Mouse (Mus musculus): ENCODE results near the gene Ddx54.

Gene Ddx54

DNA sequence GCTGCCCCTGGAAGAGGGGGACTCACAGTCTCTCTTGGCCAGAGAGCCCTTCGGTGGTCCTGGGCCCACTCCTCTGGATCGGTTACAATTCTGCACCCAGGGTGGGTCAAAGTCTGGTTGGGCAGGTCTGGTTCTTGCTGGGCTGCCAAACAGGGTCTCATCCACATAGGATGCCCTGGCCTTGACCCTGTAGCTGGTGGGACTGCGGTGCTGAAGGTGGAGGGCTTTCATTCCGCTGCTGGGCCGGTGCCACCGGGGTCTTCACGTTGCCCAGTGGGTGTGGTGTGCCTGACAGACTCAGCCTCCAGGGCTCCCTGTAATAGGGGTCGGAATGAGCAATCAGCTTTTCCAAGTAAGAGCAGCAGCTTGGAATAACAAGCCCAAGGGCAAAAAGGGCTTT is 1.1 kb upstream of the Ddx54 start:
- DNase-seq (ENCODE audit: low spot score): no peak

DNA sequence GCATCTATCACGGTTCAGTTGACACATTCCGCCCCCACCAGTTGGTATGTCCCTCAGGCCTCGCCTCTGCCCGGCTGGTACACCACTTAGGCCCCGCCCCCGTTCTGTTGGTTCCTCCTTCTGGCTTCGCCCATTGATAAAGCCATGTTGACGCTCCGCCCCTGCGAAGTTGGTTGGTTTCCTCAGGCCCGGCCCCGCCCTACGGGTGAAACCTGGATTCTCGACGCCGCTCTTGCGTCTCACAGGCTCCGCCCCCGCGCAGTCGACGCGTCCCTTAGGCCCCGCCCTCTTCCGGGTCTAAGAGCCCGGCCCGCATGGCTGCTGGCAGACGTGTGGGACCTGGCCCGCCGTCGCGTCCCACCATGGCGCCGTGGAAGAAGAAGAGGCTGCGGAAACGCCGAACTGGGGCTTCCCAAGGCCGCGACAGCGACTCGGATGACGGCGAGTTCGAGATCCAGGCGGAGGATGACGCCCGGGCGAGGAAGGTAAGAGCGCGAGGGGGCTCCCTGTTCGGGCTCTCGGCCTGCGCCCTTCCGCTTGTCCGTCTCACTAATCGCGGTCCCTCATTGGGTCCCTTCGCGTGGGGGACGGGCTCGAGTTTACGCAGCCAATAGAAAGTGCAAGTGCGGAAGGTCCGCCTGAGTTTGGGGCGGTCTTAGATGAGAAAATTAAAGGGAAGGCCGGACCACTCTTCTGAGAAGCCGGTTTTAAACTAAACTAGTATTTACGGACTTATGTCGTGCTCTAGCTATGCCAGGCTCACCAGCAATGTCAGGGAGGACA is 474 bp downstream of the Ddx54 start:
- peak; percentile 100 for DNase-seq (ENCODE audit: low spot score)

DNA sequence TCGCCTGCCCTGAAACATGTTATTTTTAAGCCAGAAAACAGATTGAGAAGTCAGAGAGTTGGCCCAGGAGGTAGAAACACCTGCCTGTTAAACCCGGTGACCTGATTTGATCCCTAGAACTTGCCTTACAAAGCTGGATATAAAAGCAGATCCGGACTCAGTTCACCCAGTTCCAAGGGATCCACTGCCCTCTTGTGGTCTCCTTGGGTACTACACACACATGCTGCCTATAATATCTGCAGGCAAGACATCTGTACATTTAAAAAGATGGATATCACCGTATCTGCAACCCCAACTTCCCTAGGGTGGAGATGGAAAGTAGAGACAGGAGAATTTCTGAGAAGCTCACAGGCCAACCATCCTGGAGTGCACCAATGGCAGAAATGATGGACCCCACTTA is 3.4 kb downstream of the Ddx54 start:
- DNase-seq (ENCODE audit: low spot score): peak; percentile 65

DNA sequence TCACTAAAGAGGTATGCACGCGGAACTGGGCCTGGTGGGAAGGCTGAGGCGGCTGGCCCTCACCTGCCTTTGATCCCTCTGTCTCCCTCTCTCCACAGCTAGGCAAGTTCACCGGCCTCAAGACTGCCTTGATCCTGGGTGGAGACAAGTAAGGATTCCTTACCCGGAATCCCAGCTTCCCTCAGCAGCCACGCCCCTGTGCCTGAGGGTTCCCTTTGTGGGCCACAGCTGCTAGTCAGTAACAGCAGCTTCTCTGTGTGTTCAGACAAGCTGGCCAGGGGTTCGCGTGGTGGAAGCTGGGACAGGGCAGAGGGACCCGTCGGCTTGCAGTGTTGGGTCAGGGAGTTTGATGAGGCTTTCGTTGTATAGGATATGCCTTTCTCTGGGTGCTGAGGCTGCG is 6.2 kb downstream of the Ddx54 start:
- no peak for DNase-seq (ENCODE audit: low spot score)

DNA sequence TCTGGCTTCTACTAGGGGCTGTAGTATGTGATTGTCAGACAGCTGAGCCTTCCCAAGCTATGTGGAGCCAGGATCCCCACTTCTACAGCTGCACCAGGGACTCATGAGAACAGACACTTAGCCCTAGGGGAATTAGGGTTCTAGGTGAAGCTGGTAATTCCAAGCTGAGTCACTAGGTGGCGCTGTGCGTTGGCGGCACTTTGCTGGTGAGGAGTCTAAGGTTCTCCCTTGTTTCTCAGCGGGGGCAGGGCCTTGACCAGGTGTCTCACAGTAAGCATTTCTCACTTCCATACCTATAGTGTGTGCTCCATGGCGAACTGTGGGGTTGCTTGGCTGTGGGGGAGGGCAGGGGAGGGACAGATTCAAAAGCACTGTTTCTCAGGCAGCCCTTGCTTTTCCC is 6.7 kb downstream of the Ddx54 start:
- peak; percentile 78 for DNase-seq (ENCODE audit: low spot score)

DNA sequence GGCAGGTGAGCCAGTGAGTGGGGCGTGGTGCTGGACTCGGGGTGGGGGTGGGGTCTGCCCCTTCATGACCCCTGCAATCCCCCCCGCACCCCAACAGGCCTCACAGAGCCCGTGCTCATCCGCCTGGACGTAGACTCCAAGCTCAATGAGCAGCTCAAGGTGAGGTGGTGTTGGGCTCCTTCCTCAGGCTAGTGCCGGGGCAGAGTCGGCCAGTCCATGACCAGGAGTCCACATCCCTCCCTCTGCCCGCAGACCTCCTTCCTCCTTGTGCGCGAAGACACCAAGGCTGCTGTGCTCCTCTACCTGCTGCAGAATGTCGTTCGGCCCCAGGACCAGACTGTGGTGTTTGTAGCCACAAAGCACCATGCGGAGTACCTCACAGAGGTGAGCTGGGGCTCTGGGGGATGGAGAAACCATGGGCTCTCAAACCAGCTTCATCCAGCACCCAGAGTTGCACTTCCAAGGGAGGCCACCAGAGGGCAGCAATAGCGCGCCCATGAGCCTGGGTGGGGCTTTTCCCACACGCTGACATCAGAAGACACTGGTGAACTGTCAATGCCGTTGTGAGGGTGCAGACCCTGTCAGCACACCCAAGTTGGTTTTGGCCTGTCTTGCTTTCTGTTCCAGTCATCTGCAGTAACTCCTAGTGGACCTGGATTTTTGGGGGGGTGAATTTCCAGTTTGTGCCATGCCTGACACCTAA is 8.0 kb downstream of the Ddx54 start:
- peak; percentile 89 for DNase-seq (ENCODE audit: low spot score)

DNA sequence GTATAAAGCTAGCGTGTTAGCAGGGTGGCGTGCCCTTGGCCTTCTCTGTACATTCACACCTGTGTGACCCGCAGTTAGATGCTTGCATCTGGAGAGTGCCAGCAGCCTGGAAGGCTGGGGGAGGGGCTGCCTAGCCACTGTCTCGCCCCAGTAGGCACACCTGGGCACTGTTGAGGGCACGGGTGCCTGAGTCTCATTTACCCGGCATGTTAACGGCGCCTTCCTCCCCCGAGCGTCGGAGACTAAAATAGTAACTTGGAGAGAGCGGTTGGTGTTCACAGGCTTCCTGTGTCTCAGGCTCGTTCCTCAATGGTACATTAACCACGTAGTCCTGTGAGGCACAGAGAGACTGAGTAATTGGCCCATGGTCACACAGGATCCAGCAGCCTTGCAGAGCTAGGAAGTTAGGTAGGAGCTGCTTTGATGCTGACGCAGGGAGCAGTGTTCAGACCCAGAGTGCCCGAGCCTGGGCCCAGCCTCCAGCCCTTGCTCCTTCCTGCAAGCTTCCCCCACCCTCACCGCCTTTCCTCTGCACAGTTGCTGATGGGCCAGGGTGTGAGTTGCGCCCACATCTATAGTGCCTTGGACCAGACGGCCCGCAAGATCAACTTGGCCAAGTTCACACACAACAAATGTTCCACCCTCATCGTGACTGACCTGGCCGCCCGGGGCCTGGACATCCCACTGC is 8.7 kb downstream of the Ddx54 start:
- no peak for DNase-seq (ENCODE audit: low spot score)

DNA sequence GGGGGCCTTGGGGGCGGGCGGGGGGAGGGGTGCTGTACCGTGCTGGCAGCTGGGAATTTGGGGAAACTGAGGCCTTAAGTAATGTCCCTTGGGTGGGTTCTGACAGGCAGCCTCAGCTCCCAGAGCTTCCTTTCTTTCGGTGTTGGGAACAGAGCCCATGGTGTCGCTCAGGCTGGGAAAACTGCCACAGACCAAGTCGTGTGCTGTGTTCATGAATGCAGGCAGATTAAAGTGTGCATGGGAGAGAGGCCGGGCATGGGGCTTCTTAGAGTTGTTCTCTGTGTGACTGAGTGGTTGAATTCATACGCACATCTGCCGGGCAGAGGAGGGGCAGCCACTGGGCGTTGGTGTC is 9.3 kb downstream of the Ddx54 start:
- DNase-seq (ENCODE audit: low spot score): no peak

DNA sequence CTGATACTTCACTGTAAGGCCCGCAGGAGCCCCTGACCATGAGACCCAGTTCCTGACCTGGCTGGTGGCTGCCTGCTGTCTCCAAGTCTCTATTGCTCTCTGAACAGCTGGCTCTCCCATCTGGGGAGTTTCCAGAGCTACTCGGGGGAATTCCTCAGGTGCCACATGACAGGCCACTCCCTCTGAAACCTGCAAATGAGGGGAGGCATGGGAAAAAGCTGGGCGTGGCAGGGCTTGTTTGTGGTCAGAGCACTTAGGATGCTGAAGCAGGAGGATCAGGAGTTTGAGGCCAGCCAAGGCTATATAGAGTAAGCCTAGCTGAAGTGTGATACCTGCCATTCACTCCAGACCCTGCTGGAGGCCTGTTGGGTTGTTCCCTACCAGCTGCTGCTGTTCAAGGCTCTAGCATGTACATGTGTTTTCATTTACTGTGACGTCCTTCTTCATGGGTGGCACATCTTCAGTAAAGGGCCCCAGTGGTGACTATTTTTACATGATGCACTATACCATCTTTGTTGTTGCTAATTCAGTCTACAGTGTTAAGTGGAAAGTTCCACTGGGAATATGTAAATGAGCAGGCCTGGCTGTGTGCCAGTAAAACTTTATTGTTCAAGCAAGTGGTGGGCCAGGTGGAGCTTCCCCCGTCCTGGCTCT is 9.8 kb downstream of the Ddx54 start:
- DNase-seq (ENCODE audit: low spot score): no peak

DNA sequence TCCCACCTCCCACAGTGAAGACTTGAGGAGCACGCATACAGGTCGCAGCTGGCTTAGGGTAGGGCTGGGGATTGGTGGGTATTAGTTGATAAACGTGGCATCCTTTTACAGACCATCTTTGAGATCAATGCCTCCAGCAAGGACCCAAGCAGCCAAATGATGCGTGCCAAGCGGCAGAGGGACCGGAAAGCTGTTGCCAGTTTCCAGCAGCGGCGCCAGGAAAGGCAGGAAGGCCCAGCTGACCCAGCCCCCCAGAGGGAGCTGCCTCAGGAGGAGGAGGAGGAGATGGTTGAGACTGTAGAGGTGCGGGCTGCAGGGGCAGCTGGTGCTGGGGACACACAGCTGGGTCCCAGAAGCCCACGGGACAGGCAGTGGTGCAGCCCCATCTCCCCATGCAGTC is 11.9 kb downstream of the Ddx54 start:
- no peak for DNase-seq (ENCODE audit: low spot score)

DNA sequence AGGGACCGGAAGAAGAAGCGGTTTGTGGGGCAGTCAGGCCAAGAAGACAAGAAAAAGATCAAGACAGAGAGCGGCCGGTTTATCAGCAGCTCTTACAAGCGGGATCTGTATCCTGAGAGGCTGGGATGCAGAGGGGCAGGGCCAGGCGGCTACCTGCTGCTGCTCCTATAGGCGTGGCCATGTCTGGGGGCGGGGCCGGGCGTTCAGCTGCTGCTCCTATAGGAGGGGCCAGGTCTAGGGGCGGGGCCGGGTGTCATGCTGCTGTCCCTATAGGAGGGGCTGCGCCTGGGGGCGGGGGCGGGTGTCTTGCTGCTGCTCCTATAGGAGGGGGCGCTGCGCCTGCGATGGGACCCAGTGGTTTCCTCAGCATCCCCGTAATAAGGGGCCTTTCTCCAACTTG is 13.9 kb downstream of the Ddx54 start:
- DNase-seq (ENCODE audit: low spot score): peak; percentile 61

DNA sequence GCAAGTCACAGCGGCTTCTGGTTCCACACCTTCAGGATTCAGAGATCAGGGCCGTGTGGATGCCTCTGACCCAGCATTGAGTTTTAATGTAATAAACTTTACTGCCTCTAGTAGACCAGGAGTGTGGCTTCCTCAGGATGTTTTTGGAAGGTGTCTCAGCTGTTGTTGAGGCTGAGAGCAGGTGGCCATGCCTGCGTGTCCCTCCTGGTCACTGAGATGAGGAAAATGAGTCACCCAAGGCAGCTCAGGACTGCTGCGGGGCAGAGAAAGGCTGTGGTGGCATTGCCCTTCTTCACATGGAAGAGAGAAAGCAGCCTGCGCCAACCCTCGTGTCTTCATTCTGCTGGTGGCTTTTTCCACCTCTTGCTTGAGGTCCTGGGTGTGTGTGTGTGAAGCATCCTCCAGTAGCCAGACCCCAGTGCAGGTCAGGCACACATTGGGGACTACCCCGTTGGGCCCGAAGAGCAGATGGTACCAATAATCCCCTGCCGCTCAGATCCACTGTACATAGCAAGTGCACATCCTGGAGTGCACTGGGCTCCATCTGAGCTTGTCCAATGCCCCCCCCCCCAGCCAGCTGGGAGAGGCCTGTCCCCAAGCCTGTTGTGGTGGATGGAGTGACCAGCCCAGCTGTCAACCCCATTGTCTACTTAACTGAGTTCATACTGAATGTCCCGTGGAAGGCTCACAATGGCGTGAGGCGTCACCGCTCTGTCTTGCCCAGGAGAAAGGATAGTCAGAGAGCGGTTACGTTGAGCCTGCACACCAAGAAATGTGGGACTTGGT is 15.2 kb downstream of the Ddx54 start:
- DNase-seq (ENCODE audit: low spot score): peak; percentile 51

DNA sequence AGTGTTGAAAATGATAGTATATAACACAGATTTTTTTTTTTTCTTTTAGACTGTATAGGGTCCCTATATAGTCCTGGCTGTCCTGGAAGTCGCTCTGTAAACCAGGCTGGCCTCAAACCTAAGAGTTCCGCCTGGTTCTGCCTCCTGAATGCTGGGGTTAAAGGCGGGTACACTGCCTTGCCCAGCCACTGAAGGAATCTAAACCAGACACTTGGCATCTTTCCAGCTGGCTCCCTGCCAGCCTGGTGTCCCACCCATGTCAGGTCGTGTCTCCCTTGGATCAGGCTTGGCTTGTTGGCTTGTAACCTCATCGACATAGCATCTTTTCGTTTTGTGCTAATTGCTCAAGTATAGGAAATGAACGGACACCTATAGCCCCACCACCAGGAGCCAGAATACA is 16.1 kb downstream of the Ddx54 start:
- no peak for DNase-seq (ENCODE audit: low spot score)

DNA sequence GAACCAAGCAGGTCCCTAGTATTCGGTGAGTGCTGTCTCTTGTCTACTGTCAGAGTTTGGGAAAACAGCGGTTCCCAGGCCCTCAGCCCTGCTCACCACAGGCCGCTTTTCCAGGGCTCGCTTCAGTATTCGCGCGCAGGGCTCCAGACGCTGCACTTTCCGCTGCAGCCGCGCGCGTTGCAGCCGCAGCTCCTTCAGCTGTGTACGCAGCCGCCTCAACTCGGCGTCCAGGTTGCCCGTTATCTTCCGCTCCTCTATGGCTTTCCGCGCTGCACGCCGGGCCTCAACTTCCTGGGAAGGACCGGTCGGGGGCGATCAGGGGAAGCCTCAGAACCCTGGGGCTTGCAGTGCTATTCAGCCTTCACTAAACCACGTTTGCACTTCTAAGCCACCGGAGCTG is 18.6 kb downstream of the Ddx54 start:
- no peak for DNase-seq (ENCODE audit: low spot score)

DNA sequence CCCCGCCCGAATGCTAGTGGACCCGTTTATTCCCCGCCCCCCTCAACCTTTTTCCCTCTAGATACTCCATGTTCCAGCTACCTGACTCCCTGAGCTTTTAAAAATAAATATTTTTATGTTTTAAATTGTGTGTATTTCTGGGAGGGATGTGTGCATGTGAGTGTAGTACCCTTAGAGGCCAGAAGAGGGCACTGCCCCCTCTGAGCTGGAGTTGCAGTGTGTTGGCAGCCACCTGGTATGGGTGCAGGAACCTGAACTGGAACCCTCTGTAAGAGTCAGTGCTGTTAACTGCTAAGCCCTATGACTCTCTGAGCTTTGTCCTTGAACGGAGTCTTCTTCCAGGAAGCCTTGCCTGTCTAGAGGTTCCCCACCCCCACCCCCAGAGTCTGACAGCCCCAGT is 19.4 kb downstream of the Ddx54 start:
- no peak for DNase-seq (ENCODE audit: low spot score)

DNA sequence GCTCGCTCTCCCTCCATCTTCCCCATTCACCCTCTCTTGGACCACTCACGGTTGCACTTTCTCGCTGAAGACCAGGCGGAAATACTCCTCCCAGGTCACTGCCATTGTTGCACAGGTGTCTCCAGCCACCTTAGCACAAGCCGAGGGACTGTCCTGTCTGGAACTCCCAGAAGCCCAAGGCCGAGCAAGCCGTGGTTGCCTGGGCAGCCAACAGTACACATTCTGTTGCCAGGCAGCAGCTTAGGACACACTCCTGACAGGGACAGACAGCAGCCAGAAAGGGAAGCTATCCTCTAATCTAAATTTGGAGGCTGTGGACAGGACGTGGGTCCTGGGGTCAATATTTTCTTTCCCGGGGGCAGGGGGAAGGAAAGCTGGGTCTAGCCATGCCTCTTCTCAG is 21.6 kb downstream of the Ddx54 start, which contains the start of gene Cfap73:
Gene Cfap73 (minus strand): TSS at position 105 of the 400 bp plus-strand sequence.
- DNase-seq (ENCODE audit: low spot score): no peak

DNA sequence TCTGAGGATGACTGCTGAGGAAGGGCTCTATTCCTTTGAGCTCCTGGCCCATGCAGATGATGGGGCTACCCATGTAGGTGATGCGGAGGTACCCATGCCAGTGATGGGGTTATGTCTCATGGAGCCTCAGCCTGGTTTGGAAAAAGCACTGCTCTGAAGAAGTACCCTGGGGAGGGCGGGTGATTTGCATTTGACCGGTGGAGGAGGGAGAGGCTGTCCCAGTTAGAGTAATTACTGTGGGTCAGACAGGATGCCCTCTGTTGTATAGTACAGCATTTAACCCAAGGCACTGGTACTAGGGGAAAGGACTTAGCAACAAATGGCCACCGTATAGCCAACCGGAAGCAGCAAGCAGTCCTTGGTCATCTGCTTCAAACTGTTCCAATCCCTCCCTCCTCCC is 22.3 kb downstream of the Ddx54 start:
- no peak for DNase-seq (ENCODE audit: low spot score)

DNA sequence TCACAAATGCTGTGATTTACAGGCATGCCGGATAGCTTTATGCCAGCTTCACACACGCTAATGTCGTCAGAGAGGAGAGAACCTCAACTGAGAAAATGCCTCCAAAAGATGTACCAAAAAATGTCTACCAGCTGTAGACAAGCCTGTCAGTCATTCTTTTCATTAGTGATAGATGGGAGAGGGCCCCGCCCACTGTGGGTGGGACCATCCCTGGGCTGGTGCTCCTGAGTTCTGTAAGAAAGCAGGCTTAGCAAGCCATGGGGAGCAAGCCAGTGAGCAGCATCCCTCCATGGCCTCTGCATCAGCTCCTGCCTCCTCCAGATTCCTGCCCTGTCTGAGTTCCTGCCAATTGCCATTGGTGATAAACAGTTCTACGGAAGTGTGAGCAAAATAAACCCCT is 23.1 kb downstream of the Ddx54 start:
- DNase-seq (ENCODE audit: low spot score): no peak

DNA sequence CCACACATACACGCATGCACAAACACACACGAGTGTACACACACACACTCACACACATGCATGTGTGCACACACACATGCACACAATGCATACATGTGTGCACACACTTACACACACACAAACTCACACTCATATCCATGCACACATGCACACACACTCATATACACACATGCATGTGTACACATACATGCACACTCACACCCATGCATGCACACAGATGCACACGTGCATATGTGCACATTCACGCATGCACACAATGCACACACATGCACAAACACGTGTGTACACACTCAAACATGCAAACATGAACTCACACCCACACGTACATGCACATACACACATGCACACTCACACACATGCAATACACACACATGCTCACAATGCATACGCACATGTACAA is 27.6 kb downstream of the Ddx54 start:
- DNase-seq (ENCODE audit: low spot score): no peak

DNA sequence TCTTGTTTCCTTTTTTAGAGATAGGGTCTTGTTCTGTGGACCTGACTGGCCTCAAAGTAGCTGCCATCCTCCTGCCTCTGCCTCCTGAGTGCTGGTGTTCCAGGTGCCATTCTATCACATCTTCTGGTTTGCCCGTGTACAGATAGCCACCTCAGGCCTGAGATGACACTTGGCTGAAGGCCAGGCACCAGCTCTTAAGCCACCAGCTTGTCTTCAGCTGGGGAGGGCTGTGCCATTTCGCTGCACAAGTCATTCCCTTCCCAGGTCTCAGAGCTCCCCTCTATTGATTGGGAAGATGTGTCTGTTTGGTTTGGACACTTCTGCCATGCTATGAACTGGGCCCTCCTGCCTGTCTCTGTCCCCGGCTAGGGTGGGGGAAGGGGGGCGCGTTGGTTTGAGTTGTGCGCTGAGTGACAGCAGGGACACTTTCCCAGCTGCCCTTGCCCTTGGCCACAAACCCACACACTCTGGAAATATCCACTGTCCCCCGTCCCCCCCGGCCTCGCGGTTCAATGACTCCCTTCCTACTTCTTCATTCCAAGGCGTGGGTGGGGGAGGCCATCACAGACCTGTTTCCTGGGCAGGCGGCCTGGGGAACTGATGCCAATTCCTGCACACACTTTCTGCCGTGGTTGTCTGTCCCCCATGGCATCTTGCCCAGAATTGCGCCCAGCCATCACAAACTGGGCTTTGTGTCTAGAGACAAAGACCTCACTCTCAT is 31.0 kb downstream of the Ddx54 start:
- DNase-seq (ENCODE audit: low spot score): no peak

DNA sequence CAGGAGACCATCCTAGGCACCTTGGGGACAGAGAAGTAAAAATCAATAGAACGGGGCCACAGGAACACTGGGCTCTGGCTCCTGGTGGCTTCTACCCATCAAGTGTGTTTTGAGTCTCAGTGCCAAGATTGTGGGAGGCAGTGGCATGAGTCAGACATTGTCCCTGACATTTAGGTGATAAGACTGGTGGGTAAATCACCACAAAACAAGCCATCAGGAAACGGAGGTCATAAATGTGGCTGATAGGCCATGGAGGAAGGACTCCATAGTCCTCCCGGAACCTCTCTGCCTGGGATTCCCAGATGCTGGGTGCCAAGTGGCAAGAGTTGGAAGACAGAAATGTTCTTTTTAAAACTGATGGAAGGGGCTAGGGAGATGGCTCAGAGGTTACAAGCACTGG is 31.7 kb downstream of the Ddx54 start:
- no peak for DNase-seq (ENCODE audit: low spot score)
